Mouse (Mus musculus): ENCODE results near the gene Zfp819. TPM values are rescaled to one million over a fixed set of nuclear protein-coding genes. Genes with fewer than 3 reads are reported as not detected.

The Zfp819 gene
- polyA plus RNA-seq, 1 experiment from 2014 or later, result 0.08 TPM

- TF ChIP-seq EP300 (IDR thresholded peaks at IDR 0.05), result peak; percentile 59
- TF ChIP-seq CTCF (IDR thresholded peaks at IDR 0.05), result no peak; the same call in 1 of the 2 replicates
Measured at GRCm38 (mm10) chr7:43579440-43580171, 27.4 kb upstream of the Zfp819 start, which contains the start of gene Zfp719. Zfp719 (plus strand) TSS chr7:43579610.

GRCm38 (mm10) chr7:43580526-43580925 lies 26.4 kb upstream of the Zfp819 start:
- Histone ChIP-seq H3K9ac (replicated peaks; ENCODE audit: low read depth) (no peak overlapping the region), H3K4me3 (ENCODE audit: low read depth, low read length) (no peak overlapping the region), H3K9me3 (ENCODE audit: low read length) (no peaks in the 10 kb centered on the region), H3K36me3 (ENCODE audit: insufficient read depth, low read length) (no peaks in the 10 kb centered on the region; the same call in 1 of the 2 replicates), H3K4me1 (ENCODE audit: insufficient read depth, low read depth, low read length) (0 out of 2 replicates have a peak, but pooled peaks cover 3% of the 10 kb centered on the region), H3K27me3 (replicated peaks; ENCODE audit: insufficient read depth, low read length) (no peaks in the 10 kb centered on the region), H3K27ac (ENCODE audit: low read length) (no peak overlapping the region), H3K4me2 (replicated peaks; ENCODE audit: low read depth, low read length) (peak overlapping the region; percentile 77; the same call in 1 of the 2 replicates)
- TF ChIP-seq CTCF (IDR thresholded peaks at IDR 0.05), result no peak
- TF ChIP-seq EP300 (IDR thresholded peaks at IDR 0.05), result no peak
- DNase-seq (ENCODE audit: low spot score), result no peak
- WGBS, result 54% methylated on average over 5 of the region's 5 CpGs
- ATAC-seq, result no peak

More at GRCm38 (mm10) chr7:43579440-43580171, 27.4 kb upstream of the Zfp819 start, which contains the start of gene Zfp719:
- Histone ChIP-seq H3K27ac (ENCODE audit: low read length) (peak within 1 kb of the TSS; percentile 76), H3K9ac (replicated peaks; ENCODE audit: low read depth) (peak within 1 kb of the TSS; percentile 46), H3K27me3 (replicated peaks; ENCODE audit: insufficient read depth, low read length) (no peaks in the 10 kb centered on the region), H3K9me3 (ENCODE audit: low read length) (no peaks in the 10 kb centered on the region), H3K4me3 (ENCODE audit: low read depth, low read length) (peak within 1 kb of the TSS; percentile 75), H3K4me1 (ENCODE audit: insufficient read depth, low read depth, low read length) (0 out of 2 replicates have a peak, but pooled peaks cover 3% of the 10 kb centered on the region), H3K4me2 (replicated peaks; ENCODE audit: low read depth, low read length) (peak within 1 kb of the TSS; percentile 77), H3K36me3 (ENCODE audit: insufficient read depth, low read length) (peaks cover 3% of the 10 kb centered on the region)
- ATAC-seq (peak; percentile 99), DNase-seq (ENCODE audit: low spot score) (peak; percentile 99)
- WGBS, result 1% methylated on average over 37 of the region's 37 CpGs

- Histone ChIP-seq H3K4me2 (replicated peaks; ENCODE audit: low read depth, low read length) (no peak overlapping the region), H3K36me3 (ENCODE audit: insufficient read depth, low read length) (peaks cover 22% of the 10 kb centered on the region; the same call in 1 of the 2 replicates), H3K4me3 (ENCODE audit: low read depth, low read length) (no peak overlapping the region), H3K4me1 (ENCODE audit: insufficient read depth, low read depth, low read length) (0 out of 2 replicates have a peak, but pooled peaks cover 3% of the 10 kb centered on the region), H3K27me3 (replicated peaks; ENCODE audit: insufficient read depth, low read length) (no peaks in the 10 kb centered on the region), H3K27ac (ENCODE audit: low read length) (no peak overlapping the region), H3K9me3 (ENCODE audit: low read length) (no peaks in the 10 kb centered on the region), H3K9ac (replicated peaks; ENCODE audit: low read depth) (no peak overlapping the region)
- 84% methylated on average over 5 of the region's 5 CpGs for WGBS
- TF ChIP-seq EP300 (IDR thresholded peaks at IDR 0.05) (no peak), CTCF (IDR thresholded peaks at IDR 0.05) (peak; percentile 47)
- DNase-seq (ENCODE audit: low spot score) (no peak), ATAC-seq (no peak)
Measured at GRCm38 (mm10) chr7:43584790-43585189, 22.2 kb upstream of the Zfp819 start.

- 28% methylated on average over 5 of the region's 5 CpGs for WGBS
- no peak for ATAC-seq
- no peaks in the 10 kb centered on the region for H3K27me3 ChIP-seq (replicated peaks; ENCODE audit: insufficient read depth, low read length)
Measured at GRCm38 (mm10) chr7:43601884-43602283, 5.1 kb upstream of the Zfp819 start.

GRCm38 (mm10) chr7:43607743-43608287 lies 846 bp downstream of the Zfp819 start:
- Histone ChIP-seq H3K27me3 (replicated peaks; ENCODE audit: insufficient read depth, low read length) (no peaks in the 10 kb centered on the region), H3K4me3 (ENCODE audit: low read depth, low read length) (no peak overlapping the region), H3K27ac (ENCODE audit: low read length) (no peak overlapping the region), H3K9ac (replicated peaks; ENCODE audit: low read depth) (no peak overlapping the region), H3K4me2 (replicated peaks; ENCODE audit: low read depth, low read length) (no peak overlapping the region), H3K4me1 (ENCODE audit: insufficient read depth, low read depth, low read length) (0 out of 2 replicates have a peak, but pooled peaks cover 4% of the 10 kb centered on the region), H3K9me3 (ENCODE audit: low read length) (no peaks in the 10 kb centered on the region), H3K36me3 (ENCODE audit: insufficient read depth, low read length) (no peaks in the 10 kb centered on the region)
- no peak for ATAC-seq
- TF ChIP-seq CTCF (IDR thresholded peaks at IDR 0.05), result no peak
- TF ChIP-seq EP300 (IDR thresholded peaks at IDR 0.05), result no peak
- DNase-seq (ENCODE audit: low spot score), result peak; percentile 36
- WGBS, result 37% methylated on average over 5 of the region's 5 CpGs

More at GRCm38 (mm10) chr7:43601884-43602283, 5.1 kb upstream of the Zfp819 start:
- Histone ChIP-seq H3K4me1 (ENCODE audit: insufficient read depth, low read depth, low read length) (no peaks in the 10 kb centered on the region), H3K27ac (ENCODE audit: low read length) (no peak overlapping the region), H3K36me3 (ENCODE audit: insufficient read depth, low read length) (no peaks in the 10 kb centered on the region), H3K9me3 (ENCODE audit: low read length) (no peaks in the 10 kb centered on the region), H3K9ac (replicated peaks; ENCODE audit: low read depth) (no peak overlapping the region), H3K4me3 (ENCODE audit: low read depth, low read length) (no peak overlapping the region), H3K4me2 (replicated peaks; ENCODE audit: low read depth, low read length) (no peak overlapping the region)
- no peak for TF ChIP-seq EP300 (IDR thresholded peaks at IDR 0.05)
- no peak for TF ChIP-seq CTCF (IDR thresholded peaks at IDR 0.05)
- DNase-seq (ENCODE audit: low spot score), result no peak

GRCm38 (mm10) chr7:43608316-43608824 lies 1.4 kb downstream of the Zfp819 start:
- TF ChIP-seq CTCF (IDR thresholded peaks at IDR 0.05) (no peak), EP300 (IDR thresholded peaks at IDR 0.05) (no peak)
- H3K27ac ChIP-seq (ENCODE audit: low read length), result no peak overlapping the region

More at GRCm38 (mm10) chr7:43608316-43608824, 1.4 kb downstream of the Zfp819 start:
- Histone ChIP-seq H3K9ac (replicated peaks; ENCODE audit: low read depth) (no peak overlapping the region), H3K27me3 (replicated peaks; ENCODE audit: insufficient read depth, low read length) (no peaks in the 10 kb centered on the region), H3K4me1 (ENCODE audit: insufficient read depth, low read depth, low read length) (0 out of 2 replicates have a peak, but pooled peaks cover 4% of the 10 kb centered on the region), H3K4me2 (replicated peaks; ENCODE audit: low read depth, low read length) (no peak overlapping the region), H3K36me3 (ENCODE audit: insufficient read depth, low read length) (no peaks in the 10 kb centered on the region), H3K9me3 (ENCODE audit: low read length) (no peaks in the 10 kb centered on the region), H3K4me3 (ENCODE audit: low read depth, low read length) (no peak overlapping the region)
- DNase-seq (ENCODE audit: low spot score) (no peak), ATAC-seq (no peak)
- 60% methylated on average over 7 of the region's 7 CpGs for WGBS
